Mouse (Mus musculus) brain, embryonic 14.5 days (tissue): ENCODE measurements around the gene Lig1.

Source experiments
- CTCF ChIP-seq: fragments of 200-500 bp; IDR thresholded peaks from 2 replicates; pipeline ENCODE4 v1.5.1; 2012; ENCODE audit warnings: inconsistent platforms, mild to moderate bottlenecking, moderate library complexity, borderline replicate concordance; ENCODE audit not compliant: insufficient read depth, insufficient read length; ENCODE audit errors: extremely low read depth
- POLR2A ChIP-seq: fragments of 200-500 bp; IDR thresholded peaks from 2 replicates; pipeline ENCODE4 v1.6.1; 2012; ENCODE audit warnings: mild to moderate bottlenecking, inconsistent platforms, borderline replicate concordance; ENCODE audit not compliant: poor library complexity, insufficient read depth, insufficient read length, severe bottlenecking; ENCODE audit errors: extremely low read depth

GRCm38 (mm10) chr7:13303372-13303771 lies 26.3 kb downstream of the Lig1 start:
- no peak for TF ChIP-seq POLR2A
- TF ChIP-seq CTCF: no peak
